Mouse (Mus musculus) heart, postnatal 0 days (tissue): ENCODE data around the gene Atox1.

Source experiments
- CTCF ChIP-seq: IDR thresholded peaks from 2 replicates; pipeline ENCODE4 v1.5.1; 2016; ENCODE audit warnings: antibody characterized with exemption, control low read depth, low read depth
- EP300 ChIP-seq: IDR thresholded peaks from 2 replicates; pipeline ENCODE4 v1.6.1; 2016; ENCODE audit warnings: antibody characterized with exemption, low read depth

DNA sequence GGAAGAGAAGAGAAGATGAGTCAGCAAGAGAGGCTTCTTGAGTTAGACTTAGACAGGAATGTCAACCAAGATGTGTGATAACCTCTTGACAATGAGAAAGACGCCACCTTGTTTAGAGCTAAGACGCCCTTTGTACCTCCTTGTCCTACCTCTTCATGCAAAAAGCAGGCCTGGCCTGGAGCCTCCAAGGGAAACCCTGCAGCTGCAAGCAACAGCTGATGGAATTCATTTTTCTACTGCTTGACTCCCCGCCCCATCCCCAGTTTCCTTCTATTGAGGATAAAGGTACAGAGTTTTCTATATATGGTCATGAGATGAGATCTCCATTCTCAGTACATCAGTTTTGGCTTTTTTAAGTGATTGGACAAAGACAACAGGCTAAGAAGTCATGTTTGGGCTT, 51.0 kb downstream of the Atox1 start:
- TF ChIP-seq EP300: no peak
- no peak for TF ChIP-seq CTCF
